Mouse (Mus musculus) kidney, embryonic 16.5 days (tissue): Measurements from ENCODE around the gene Pitpnm2. TPM values are rescaled to one million over a fixed set of nuclear protein-coding genes. Genes with fewer than 3 reads are reported as not detected.

Experiments
- ATAC-seq: fragments of 200-750 bp; cut with Nextera tagmentation; 2 replicates; pipeline ENCODE4 v1.8.0; 2017; ENCODE audit warnings: moderate TSS enrichment; ENCODE audit not compliant: low FRiP score, low TSS enrichment
- H3K27ac ChIP-seq: fragments of 300-500 bp; sonication (generic); 2 replicates; pipeline ENCODE4 v1.5.1; 2014; ENCODE audit warnings: low read length
- H3K27me3 ChIP-seq: fragments of 300-500 bp; sonication (generic); 2 replicates; pipeline ENCODE4 v1.6.1; 2014; ENCODE audit warnings: low read length, control low read depth, mixed read lengths; ENCODE audit not compliant: insufficient read depth
- H3K36me3 ChIP-seq: fragments of 300-500 bp; sonication (generic); 2 replicates; pipeline ENCODE4 v1.6.1; 2014; ENCODE audit warnings: low read length, control low read depth, mixed read lengths; ENCODE audit not compliant: insufficient read depth
- H3K4me1 ChIP-seq: fragments of 300-500 bp; sonication (generic); 2 replicates; pipeline ENCODE4 v1.6.1; 2014; ENCODE audit warnings: low read length, control low read depth, mixed read lengths; ENCODE audit not compliant: insufficient read depth
- H3K4me2 ChIP-seq: fragments of 300-500 bp; sonication (generic); replicated peaks from 2 replicates; pipeline ENCODE4 v1.6.1; 2014; ENCODE audit warnings: low read depth, low read length
- H3K4me3 ChIP-seq: fragments of 300-500 bp; sonication (generic); 2 replicates; pipeline ENCODE4 v1.5.1; 2014; ENCODE audit warnings: mild to moderate bottlenecking, low read length
- H3K9ac ChIP-seq: fragments of 300-500 bp; sonication (generic); replicated peaks from 2 replicates; pipeline ENCODE4 v1.6.1; 2014; ENCODE audit warnings: low read length
- H3K9me3 ChIP-seq: fragments of 300-500 bp; sonication (generic); 2 replicates; pipeline ENCODE4 v1.6.1; 2016; ENCODE audit warnings: low read length, control low read depth
- WGBS: fragments of 180-500 bp; shearing (Covaris S2); extraction: QIAGEN DNeasy Blood & Tissue Kit; methylation state at CpG from one replicate; pipeline ENCODE4 v1.1.7; 2014; 5-methylcytosine and 5-hydroxymethylcytosine counted together
- polyA plus RNA-seq: library from polyadenylated mRNA; unstranded; fragments of >200 nt; fragmentation: Nextera tagmentation; extraction: Ambion mirVana; gene quantifications from 2 replicates; pipeline ENCODE4 v1.2.1, GENCODE M21; 2015

Pitpnm2 gene
- polyA plus RNA-seq, 1 experiment from 2014 or later = 4.1 TPM

DNA sequence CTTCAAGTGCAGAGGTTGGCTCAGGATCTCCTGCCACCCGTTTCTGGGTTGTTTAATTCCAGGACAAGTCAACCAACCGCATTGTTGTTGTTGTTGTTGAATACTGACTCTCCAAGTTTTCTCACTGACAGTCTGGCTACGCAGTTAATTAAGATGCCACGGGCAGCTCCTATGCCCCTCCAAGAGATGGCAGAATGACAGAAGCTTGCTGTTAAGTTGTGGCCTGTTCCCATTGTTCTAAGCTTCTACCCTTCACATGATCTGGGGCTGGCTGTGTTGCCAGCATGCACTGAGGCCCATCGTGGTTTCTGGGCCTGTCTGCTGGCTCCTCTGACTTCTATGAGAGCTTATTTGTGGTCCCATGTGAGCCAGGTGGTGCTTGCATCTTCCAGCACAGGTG is 115.3 kb downstream of the Pitpnm2 start:
- Histone ChIP-seq H3K9me3 (no peaks in the 10 kb centered on the region), H3K4me1 (no peaks in the 10 kb centered on the region), H3K27ac (no peak overlapping the region), H3K9ac (no peak overlapping the region), H3K4me3 (no peak overlapping the region), H3K27me3 (no peaks in the 10 kb centered on the region), H3K36me3 (peaks cover 11% of the 10 kb centered on the region; the same call in 1 of the 2 replicates), H3K4me2 (no peak overlapping the region)
- ATAC-seq = no peak
- WGBS = 87% methylated on average over 5 of the region's 5 CpGs

DNA sequence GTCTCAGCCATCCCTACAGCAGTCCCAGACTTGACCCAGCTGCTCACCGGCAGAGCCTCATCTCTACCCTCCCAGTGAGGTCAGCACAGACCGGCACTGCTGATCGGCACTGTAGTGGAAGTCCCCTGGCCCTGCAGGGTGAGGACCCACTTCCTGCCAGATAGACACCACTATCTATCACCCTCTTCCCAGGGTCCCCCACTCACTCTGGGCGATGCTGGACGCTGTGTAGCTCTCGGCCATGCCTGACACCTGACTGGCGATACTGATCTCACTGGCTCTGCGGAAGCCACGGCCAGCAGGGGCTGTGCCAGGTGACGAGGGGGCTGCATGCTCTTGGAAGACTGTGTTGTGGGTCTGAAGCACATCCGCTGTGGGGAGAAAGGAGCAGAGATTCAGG is 124.5 kb downstream of the Pitpnm2 start:
- Histone ChIP-seq H3K4me1 (no peaks in the 10 kb centered on the region), H3K4me3 (no peak overlapping the region), H3K36me3 (peaks cover 58% of the 10 kb centered on the region), H3K27me3 (no peaks in the 10 kb centered on the region), H3K4me2 (no peak overlapping the region), H3K27ac (no peak overlapping the region), H3K9me3 (no peaks in the 10 kb centered on the region), H3K9ac (no peak overlapping the region)
- no peak for ATAC-seq
- WGBS = 88% methylated on average over 11 of the region's 11 CpGs

DNA sequence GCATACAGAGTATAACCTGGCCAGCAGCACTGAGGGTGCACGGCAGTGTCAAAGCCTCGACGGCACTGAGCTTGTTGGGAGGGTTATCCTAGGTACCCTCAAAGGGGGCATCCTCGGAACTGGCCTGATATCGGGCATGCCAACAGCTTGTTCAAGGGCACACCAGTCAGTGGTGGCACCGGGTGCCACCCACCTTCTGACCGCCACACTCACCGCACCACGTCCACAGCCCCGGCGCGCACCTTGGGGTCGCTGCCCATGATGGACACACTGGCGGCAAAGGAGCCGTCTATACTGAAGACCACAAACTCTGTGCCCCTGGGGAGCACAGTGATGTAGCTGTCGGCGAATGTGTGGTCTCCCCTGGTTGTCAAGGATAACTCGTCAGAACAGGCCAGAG is 127.2 kb downstream of the Pitpnm2 start:
- no peak overlapping the region for H3K4me3 ChIP-seq
- H3K4me2 ChIP-seq = no peak overlapping the region
- no peaks in the 10 kb centered on the region for H3K4me1 ChIP-seq
- ATAC-seq = no peak
- no peaks in the 10 kb centered on the region for H3K9me3 ChIP-seq
- H3K9ac ChIP-seq = no peak overlapping the region
- peaks cover 63% of the 10 kb centered on the region for H3K36me3 ChIP-seq
- 89% methylated on average over 18 of the region's 18 CpGs for WGBS
- H3K27me3 ChIP-seq = no peaks in the 10 kb centered on the region
- H3K27ac ChIP-seq = no peak overlapping the region

DNA sequence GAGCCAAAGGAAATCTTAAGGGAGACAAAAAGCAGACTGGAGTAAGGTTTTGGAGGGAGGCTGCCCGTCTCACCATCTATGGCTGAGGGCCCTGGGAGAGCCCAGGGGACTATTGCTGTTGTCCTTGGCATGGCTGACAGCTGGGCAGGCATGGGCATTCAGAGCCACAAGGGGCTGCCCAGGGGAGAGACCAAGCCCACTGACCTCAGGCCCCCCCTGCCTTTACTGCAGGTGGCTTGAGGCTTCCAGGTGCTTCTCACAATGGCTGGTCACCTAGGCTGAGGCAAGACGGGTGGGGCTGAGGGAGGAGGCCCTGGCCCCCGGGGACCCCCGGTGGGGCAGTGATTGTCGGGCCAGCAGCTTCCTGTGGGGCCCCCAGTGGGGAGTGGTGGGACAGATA is 130.4 kb downstream of the Pitpnm2 start:
- H3K9me3 ChIP-seq = no peaks in the 10 kb centered on the region
- no peak overlapping the region for H3K9ac ChIP-seq
- peaks cover 60% of the 10 kb centered on the region for H3K36me3 ChIP-seq
- WGBS = 73% methylated on average over 5 of the region's 5 CpGs
- H3K4me3 ChIP-seq = no peak overlapping the region
- H3K4me1 ChIP-seq = peaks cover 12% of the 10 kb centered on the region
- no peak overlapping the region for H3K4me2 ChIP-seq
- no peak for ATAC-seq
- no peaks in the 10 kb centered on the region for H3K27me3 ChIP-seq
- H3K27ac ChIP-seq = no peak overlapping the region

DNA sequence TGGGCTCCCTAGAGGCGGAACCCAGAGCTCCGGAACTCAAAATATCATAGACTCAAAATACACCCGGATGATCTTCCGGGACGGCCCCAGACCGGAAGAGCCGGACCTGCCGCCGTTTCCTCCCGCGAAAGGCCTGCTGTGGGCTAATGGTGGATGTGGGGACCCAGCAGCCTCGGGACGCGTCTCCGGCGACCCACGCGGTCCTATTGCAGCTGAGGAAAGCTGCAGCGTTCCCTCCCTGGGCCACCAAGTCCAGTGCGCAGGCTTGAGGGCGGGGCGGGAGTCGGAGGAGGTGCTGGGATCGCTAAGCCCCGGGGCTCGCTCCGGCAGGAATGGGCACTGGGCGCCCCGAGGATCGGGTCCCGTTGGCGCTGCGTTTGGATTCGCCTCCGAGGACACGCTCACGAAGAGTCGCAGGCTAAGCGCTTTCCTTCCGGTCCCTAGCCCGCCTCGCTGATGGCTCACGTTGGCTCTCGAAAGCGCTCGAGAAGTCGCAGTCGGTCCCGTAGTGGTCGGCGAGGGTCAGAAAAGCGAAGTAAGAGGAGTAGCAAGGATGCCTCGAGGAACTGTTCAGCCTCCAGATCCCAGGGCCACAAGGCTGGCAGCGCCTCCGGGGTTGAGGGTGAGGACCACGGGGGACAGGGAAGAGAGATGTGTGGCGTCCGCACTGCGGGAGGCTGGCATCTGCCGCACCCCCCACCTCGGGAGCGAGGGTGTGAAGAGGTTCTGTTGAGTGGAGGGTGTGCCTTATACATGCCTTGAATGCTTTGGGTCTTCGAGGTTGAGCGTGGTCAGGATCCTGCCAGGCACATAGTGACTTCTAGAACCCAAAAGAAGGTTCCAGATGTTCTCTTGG is 133.3 kb downstream of the Pitpnm2 start, which contains the start of gene Arl6ip4:
TSS of gene Arl6ip4 (plus strand) at position 100 of the 856 bp plus-strand sequence.
- ATAC-seq = 0 out of 2 replicates have a peak, but pooled peaks have one; percentile 2
- Histone ChIP-seq H3K4me3 (peak within 1 kb of the TSS; percentile 85), H3K9ac (peak within 1 kb of the TSS; percentile 93), H3K9me3 (no peaks in the 10 kb centered on the region), H3K36me3 (peaks cover 41% of the 10 kb centered on the region), H3K4me1 (peaks cover 25% of the 10 kb centered on the region), H3K4me2 (peak within 1 kb of the TSS; percentile 98), H3K27me3 (no peaks in the 10 kb centered on the region), H3K27ac (peak within 1 kb of the TSS; percentile 86)
- WGBS = under 1% methylated on average over 64 of the region's 64 CpGs

DNA sequence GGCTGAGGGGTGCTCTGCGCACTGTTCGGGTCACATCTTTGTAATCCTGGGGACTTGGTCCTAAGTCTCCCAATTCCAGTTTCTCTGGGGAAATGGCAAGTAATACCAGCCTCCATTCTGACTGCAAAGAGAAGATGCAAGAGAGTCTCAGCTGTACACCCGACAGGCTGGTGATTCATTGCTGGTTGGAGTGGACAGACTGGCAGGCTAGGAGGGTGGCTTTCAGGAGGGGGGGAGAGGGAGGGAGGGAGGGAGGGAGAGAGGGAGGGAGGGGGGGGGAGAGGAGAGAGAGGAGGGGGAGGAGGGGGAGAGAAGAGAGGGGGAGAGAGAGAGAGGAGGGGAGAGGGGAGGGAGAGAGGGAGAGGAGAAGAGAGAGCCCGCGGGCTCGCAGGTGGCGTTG is 134.0 kb downstream of the Pitpnm2 start:
- H3K36me3 ChIP-seq = peaks cover 35% of the 10 kb centered on the region
- peak overlapping the region; percentile 85 for H3K4me3 ChIP-seq
- 24% methylated on average over 7 of the region's 7 CpGs for WGBS
- H3K4me2 ChIP-seq = peak overlapping the region; percentile 98
- H3K27ac ChIP-seq = peak overlapping the region; percentile 86
- 0 out of 2 replicates have a peak, but pooled peaks cover 3% of the 10 kb centered on the region for H3K9me3 ChIP-seq
- H3K9ac ChIP-seq = peak overlapping the region; percentile 93
- peaks cover 28% of the 10 kb centered on the region for H3K4me1 ChIP-seq
- H3K27me3 ChIP-seq = no peaks in the 10 kb centered on the region
- no peak for ATAC-seq

DNA sequence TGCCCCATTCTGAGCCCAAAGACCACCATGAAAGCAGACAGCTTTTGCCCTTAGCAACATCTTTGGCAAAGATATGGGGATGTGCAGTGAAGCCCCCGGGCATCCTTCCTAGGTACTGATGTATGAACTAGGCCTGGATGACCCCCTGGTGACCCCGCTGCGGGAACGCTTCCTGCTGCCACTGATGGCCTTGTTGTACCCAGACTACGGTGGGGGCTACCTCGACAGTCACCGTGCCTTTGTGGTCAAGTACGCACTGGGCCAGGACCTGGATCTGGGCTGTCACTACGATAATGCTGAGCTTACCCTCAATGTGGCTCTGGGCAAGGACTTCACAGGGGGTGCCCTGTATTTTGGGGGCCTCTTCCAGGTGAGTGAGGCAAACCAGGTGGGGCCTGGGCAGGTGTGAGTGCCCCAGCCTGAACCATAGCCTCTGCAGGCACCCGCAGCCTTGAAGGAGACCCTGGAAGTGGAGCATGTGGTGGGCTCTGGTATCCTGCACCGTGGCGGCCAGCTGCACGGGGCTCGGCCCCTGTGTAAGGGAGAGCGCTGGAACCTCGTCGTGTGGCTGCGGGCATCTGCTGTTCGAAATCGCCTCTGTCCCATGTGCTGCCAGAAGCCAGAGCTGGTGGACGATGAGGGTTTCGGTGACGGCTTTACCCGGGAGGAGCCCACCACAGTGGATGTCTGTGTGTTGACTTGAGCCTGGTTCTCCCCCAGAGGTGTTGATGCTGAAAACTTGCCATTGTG is 135.1 kb downstream of the Pitpnm2 start:
- Histone ChIP-seq H3K9ac (no peak overlapping the region), H3K27me3 (no peaks in the 10 kb centered on the region), H3K27ac (no peak overlapping the region), H3K36me3 (peaks cover 24% of the 10 kb centered on the region), H3K4me3 (no peak overlapping the region), H3K9me3 (0 out of 2 replicates have a peak, but pooled peaks cover 3% of the 10 kb centered on the region), H3K4me2 (no peak overlapping the region), H3K4me1 (peaks cover 28% of the 10 kb centered on the region)
- whole genome bisulfite sequencing = 92% methylated on average over 24 of the region's 24 CpGs
- ATAC-seq = no peak

DNA sequence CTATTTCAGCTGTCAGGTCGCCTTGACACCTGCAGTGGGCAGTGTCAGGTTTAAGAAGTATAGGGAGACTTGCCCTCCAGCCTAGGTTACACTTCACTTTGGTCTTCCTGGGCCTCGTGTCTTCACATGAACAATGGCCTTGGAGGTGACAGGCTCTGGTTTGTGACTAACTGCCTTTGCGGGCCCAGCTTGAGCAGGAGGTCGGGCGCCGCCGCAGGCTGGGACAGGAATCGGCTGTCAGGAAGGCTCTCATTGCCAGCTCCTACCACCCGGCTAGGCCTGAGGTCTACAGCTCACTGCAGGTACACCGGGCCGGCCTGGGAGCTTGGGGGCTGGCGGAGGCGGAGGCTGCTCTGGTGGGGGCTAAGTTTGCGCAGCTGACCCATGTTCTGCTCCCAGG is 136.5 kb downstream of the Pitpnm2 start:
- Histone ChIP-seq H3K4me2 (peak overlapping the region; percentile 95), H3K4me1 (peaks cover 28% of the 10 kb centered on the region), H3K36me3 (peaks cover 14% of the 10 kb centered on the region), H3K9me3 (0 out of 2 replicates have a peak, but pooled peaks cover 3% of the 10 kb centered on the region), H3K4me3 (peak overlapping the region; percentile 92), H3K27me3 (no peaks in the 10 kb centered on the region), H3K27ac (peak overlapping the region; percentile 69), H3K9ac (peak overlapping the region; percentile 80)
- ATAC-seq = no peak
- 18% methylated on average over 14 of the region's 14 CpGs for WGBS

DNA sequence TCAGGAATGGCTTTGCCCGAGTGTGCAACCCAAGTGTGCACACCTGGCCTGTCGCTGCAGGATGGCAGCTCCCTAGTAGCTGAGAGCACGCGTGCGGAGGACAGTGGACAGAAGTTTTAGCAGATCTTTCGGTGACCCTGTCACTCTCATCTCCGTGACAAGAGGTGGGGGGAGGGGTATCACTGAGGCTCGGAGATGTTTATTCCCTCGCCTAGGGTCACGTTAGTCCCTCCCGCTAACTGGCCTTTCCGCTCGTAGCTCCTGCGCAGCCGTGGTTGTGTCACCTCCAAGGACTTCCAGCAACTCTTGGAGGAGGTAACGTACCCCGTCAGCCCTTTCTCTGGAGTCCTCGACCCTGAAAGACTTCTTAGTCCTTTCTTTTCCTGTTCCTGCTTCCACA is 137.0 kb downstream of the Pitpnm2 start:
- Histone ChIP-seq H3K4me2 (peak overlapping the region; percentile 95), H3K9me3 (0 out of 2 replicates have a peak, but pooled peaks cover 3% of the 10 kb centered on the region), H3K27me3 (no peaks in the 10 kb centered on the region), H3K36me3 (peaks cover 9% of the 10 kb centered on the region), H3K9ac (peak overlapping the region; percentile 80), H3K4me3 (peak overlapping the region; percentile 92), H3K4me1 (peaks cover 28% of the 10 kb centered on the region), H3K27ac (peak overlapping the region; percentile 69)
- 2% methylated on average over 18 of the region's 18 CpGs for WGBS
- no peak; the same call in 1 of the 2 replicates for ATAC-seq
